Mouse (Mus musculus): ENCODE measurements around the gene Tmbim6.

DNA sequence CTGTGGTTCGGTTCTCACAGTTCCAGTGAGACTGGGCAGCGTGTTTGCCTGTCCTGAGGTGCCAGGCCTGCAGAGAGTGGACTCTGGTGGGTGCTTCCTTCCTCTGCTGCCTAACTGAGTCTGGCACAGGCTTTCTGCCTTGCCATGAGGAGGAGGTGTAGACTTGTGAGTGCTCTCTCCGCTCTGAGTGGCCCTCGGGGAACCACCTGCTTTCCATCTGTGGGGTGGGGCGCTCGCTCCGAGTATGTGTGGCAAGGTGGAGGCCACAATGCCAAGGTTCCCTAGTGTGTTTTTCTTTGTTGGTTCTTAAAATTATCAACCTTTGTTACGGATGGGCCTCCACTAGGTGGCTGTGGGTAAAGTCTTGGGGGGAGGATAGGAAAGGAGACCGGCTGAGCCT lies 16.2 kb downstream of the Tmbim6 start:
- no peak for TF ChIP-seq CTCF (IDR thresholded peaks at IDR 0.05; ENCODE audit: low read depth)
- no peak for TF ChIP-seq EP300 (IDR thresholded peaks at IDR 0.05; ENCODE audit: low read depth)

Measured in liver, embryonic 14.5 days (tissue).